Mouse (Mus musculus): ENCODE data around the gene Gm9964. TPM values are rescaled to one million over a fixed set of nuclear protein-coding genes. Genes with fewer than 3 reads are reported as not detected.

Gene Gm9964
- polyA plus RNA-seq, 1 experiment from 2014 or later: not detected

DNA sequence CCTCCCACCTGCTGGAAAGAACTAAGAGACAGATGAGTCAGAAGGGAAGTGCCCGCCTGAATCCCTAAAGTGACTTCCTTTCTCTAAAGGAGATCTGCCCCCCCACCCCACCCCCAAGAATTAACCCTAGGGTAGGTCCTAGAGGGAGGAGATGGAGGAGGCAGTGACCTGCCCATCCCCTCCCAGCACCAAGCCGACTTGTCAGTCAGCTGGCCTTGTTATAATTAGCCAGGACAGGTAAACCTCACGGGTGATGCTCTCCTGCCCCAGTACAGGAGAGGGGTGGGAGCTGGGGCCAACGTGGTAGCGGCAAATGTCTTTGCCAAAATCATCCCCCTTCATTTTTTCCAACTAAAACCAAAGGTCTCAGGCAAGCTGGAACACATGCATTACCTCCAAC, 5.1 kb downstream of the Gm9964 start:
- WGBS: 77% methylated on average over 5 of the region's 5 CpGs
- H3K9me3 ChIP-seq (ENCODE audit: control insufficient read depth, low read length): no peaks in the 10 kb centered on the region

DNA sequence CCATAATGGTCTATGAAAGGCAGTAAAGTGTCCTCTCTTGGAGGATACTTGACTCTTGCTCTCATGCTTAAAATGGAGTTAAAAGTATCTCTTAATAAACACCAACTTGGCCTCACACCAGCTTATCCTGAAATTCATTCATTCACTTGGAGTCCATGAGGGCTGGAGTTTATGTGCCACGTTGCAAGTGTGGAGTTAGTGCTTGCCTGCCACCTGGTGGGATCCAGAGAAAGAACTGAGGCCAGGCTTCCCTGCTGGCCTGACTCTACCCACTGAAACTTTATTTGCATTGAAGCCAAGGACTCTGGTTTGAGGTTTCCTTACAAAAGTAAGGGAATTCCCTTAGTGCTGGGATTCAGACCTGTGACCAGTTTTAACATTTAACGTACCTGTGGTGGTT, 6.2 kb downstream of the Gm9964 start:
- no peak overlapping the region for H3K4me2 ChIP-seq (ENCODE audit: low read length)
- H3K9ac ChIP-seq (replicated peaks; ENCODE audit: low read length): no peak overlapping the region
- H3K27me3 ChIP-seq (ENCODE audit: control insufficient read depth, insufficient read depth, low read length): no peaks in the 10 kb centered on the region
- no peak overlapping the region for H3K27ac ChIP-seq (replicated peaks; ENCODE audit: low read depth, low read length)
- no peak overlapping the region for H3K4me3 ChIP-seq (replicated peaks; ENCODE audit: low read depth, low read length)
- DNase-seq: peak; percentile 43
- ATAC-seq (ENCODE audit: low FRiP score, low TSS enrichment): no peak
- no peaks in the 10 kb centered on the region for H3K9me3 ChIP-seq (ENCODE audit: control insufficient read depth, low read length)
- H3K4me1 ChIP-seq (ENCODE audit: control insufficient read depth, insufficient read depth, low read length): no peaks in the 10 kb centered on the region
- no peaks in the 10 kb centered on the region for H3K36me3 ChIP-seq (ENCODE audit: control insufficient read depth, insufficient read depth, low read length)
- 48% methylated on average over 2 of the region's 2 CpGs for WGBS

More for the DNA sequence above, 5.1 kb downstream of the Gm9964 start:
- no peaks in the 10 kb centered on the region for H3K27me3 ChIP-seq (ENCODE audit: control insufficient read depth, insufficient read depth, low read length)
- no peak for ATAC-seq (ENCODE audit: low FRiP score, low TSS enrichment)
- H3K4me1 ChIP-seq (ENCODE audit: control insufficient read depth, insufficient read depth, low read length): no peaks in the 10 kb centered on the region
- H3K4me2 ChIP-seq (ENCODE audit: low read length): no peak overlapping the region
- no peaks in the 10 kb centered on the region for H3K36me3 ChIP-seq (ENCODE audit: control insufficient read depth, insufficient read depth, low read length)
- H3K27ac ChIP-seq (replicated peaks; ENCODE audit: low read depth, low read length): no peak overlapping the region
- no peak overlapping the region for H3K4me3 ChIP-seq (replicated peaks; ENCODE audit: low read depth, low read length)
- no peak overlapping the region for H3K9ac ChIP-seq (replicated peaks; ENCODE audit: low read length)
- no peak for DNase-seq

DNA sequence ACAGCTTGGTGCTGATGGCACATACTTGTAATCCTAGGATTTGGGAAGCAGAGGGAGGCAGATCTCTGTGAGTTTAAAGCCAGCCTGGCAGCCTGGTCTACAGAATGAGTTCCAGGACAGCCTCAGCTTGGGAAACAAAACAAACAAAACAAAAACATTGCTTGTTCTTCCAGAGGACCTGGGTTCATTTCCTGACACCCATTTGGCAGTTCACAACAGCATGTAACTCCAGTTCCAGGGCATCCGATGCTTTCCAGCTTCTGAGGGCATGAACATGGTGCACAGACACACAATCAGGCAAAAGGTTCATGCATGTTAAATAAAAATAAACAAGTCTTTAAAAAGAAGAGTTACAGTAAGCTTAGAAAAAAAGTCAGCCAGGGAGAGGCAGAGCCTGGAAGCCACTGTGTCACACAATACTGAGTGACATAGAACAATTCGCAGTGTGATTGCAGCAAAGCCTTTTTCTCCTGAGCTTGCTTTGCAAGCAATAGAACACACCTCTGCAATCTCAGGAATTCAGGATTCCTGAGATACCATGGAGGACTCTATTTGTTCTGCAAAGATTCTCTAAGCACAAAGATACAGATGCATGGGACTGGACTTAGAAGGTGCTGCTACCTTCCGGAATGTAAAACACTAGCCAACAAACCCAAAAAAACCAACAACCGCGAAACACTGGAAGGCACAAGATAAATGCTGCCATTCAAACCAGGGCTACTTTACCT, 7.6 kb downstream of the Gm9964 start:
- ATAC-seq (ENCODE audit: low FRiP score, low TSS enrichment): no peak
- 95% methylated on average over 5 of the region's 5 CpGs for WGBS
- Histone ChIP-seq H3K9ac (replicated peaks; ENCODE audit: low read length) (no peak overlapping the region), H3K27me3 (ENCODE audit: control insufficient read depth, insufficient read depth, low read length) (no peaks in the 10 kb centered on the region), H3K27ac (replicated peaks; ENCODE audit: low read depth, low read length) (no peak overlapping the region), H3K4me3 (replicated peaks; ENCODE audit: low read depth, low read length) (no peak overlapping the region), H3K4me2 (ENCODE audit: low read length) (no peak overlapping the region), H3K9me3 (ENCODE audit: control insufficient read depth, low read length) (no peaks in the 10 kb centered on the region), H3K4me1 (ENCODE audit: control insufficient read depth, insufficient read depth, low read length) (no peaks in the 10 kb centered on the region), H3K36me3 (ENCODE audit: control insufficient read depth, insufficient read depth, low read length) (no peaks in the 10 kb centered on the region)
- DNase-seq: no peak

DNA sequence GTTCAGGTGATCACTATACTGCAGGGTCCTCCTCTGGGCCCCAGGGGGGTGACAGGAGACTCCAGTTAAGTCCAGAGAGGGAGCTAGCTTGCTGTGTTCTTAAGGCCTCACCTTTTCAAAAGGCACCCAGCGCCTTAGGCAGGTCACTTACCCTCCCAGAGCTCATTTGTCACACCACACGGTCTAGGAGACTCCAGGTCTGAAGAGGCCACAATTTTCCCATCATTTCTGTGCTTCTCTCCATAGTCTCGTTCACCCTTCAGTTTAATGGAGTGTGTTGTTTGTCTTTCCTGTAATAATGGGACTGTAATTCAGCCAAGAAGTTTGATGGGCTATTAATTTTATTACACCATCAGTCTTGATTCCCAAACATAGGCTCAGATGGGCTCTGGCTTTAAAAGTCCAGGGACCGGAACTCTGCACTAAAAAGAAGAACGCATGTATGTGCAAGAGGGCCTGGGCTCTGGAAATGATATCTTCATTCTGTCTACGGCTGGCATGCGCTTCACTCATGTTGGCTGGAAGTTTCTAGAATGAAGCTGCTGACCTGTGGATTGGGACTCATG, 8.3 kb downstream of the Gm9964 start:
- ATAC-seq (ENCODE audit: low FRiP score, low TSS enrichment) (no peak), DNase-seq (no peak)
- H3K4me1 ChIP-seq (ENCODE audit: control insufficient read depth, insufficient read depth, low read length): no peaks in the 10 kb centered on the region
- H3K27ac ChIP-seq (replicated peaks; ENCODE audit: low read depth, low read length): no peak overlapping the region
- H3K4me2 ChIP-seq (ENCODE audit: low read length): no peak overlapping the region
- H3K9ac ChIP-seq (replicated peaks; ENCODE audit: low read length): no peak overlapping the region
- H3K4me3 ChIP-seq (replicated peaks; ENCODE audit: low read depth, low read length): no peak overlapping the region
- no peaks in the 10 kb centered on the region for H3K27me3 ChIP-seq (ENCODE audit: control insufficient read depth, insufficient read depth, low read length)
- no peaks in the 10 kb centered on the region for H3K9me3 ChIP-seq (ENCODE audit: control insufficient read depth, low read length)
- 87% methylated on average over 7 of the region's 7 CpGs for WGBS
- H3K36me3 ChIP-seq (ENCODE audit: control insufficient read depth, insufficient read depth, low read length): no peaks in the 10 kb centered on the region

DNA sequence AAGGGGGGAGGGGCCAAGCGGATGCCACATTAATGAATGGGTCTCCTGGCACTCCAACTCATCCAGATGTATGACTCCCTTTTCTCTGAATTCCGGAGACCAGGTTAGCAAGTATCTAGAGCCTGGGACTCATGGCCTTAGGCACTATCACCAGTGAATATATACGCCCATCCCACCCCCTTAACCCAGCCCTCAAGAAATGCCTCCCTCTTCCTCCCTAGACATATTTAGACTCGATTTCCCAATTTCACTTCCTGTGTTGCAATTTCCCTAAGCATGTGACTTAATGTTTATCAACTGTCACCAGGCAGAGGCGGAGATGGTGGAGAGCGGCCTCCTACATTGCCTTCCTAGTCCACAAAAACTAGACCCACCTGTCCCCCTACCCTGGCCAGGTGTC, 9.3 kb downstream of the Gm9964 start:
- Histone ChIP-seq H3K36me3 (ENCODE audit: control insufficient read depth, insufficient read depth, low read length) (no peaks in the 10 kb centered on the region), H3K9me3 (ENCODE audit: control insufficient read depth, low read length) (no peaks in the 10 kb centered on the region), H3K27me3 (ENCODE audit: control insufficient read depth, insufficient read depth, low read length) (no peaks in the 10 kb centered on the region), H3K4me1 (ENCODE audit: control insufficient read depth, insufficient read depth, low read length) (no peaks in the 10 kb centered on the region), H3K4me2 (ENCODE audit: low read length) (no peak overlapping the region), H3K9ac (replicated peaks; ENCODE audit: low read length) (no peak overlapping the region), H3K4me3 (replicated peaks; ENCODE audit: low read depth, low read length) (no peak overlapping the region), H3K27ac (replicated peaks; ENCODE audit: low read depth, low read length) (no peak overlapping the region)
- 87% methylated on average over 6 of the region's 6 CpGs for WGBS
- no peak for ATAC-seq (ENCODE audit: low FRiP score, low TSS enrichment)
- DNase-seq: no peak

DNA sequence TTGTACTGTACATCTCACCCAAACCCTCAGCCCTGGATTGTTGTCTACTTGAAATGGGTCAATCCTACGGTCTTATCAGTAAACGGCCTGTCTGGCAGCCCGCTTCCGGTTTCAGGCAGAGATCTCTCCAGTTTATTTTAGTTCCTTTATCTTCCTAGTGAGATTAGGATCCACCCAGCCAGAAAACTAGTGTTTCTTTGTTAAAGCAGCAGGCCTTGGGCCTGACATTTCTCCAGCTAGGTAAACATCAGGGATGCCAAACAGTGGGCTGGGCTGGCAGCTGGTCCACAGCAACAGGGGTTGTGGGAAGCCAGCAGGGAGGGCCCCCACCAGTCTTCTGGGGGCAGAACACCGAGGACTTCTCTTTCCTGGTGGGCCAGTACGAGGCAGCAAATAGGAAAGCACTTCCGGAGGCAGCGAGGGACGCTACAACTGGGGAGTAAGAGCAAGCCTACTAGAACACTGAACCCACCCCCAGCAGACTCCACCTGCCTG, 10.4 kb downstream of the Gm9964 start:
- no peak overlapping the region for H3K27ac ChIP-seq (replicated peaks; ENCODE audit: low read depth, low read length)
- no peak for DNase-seq
- H3K4me3 ChIP-seq (replicated peaks; ENCODE audit: low read depth, low read length): no peak overlapping the region
- H3K9me3 ChIP-seq (ENCODE audit: control insufficient read depth, low read length): no peaks in the 10 kb centered on the region
- H3K36me3 ChIP-seq (ENCODE audit: control insufficient read depth, insufficient read depth, low read length): no peaks in the 10 kb centered on the region
- no peak overlapping the region for H3K9ac ChIP-seq (replicated peaks; ENCODE audit: low read length)
- 82% methylated on average over 9 of the region's 9 CpGs for WGBS
- H3K4me2 ChIP-seq (ENCODE audit: low read length): no peak overlapping the region
- ATAC-seq (ENCODE audit: low FRiP score, low TSS enrichment): no peak
- no peaks in the 10 kb centered on the region for H3K27me3 ChIP-seq (ENCODE audit: control insufficient read depth, insufficient read depth, low read length)
- H3K4me1 ChIP-seq (ENCODE audit: control insufficient read depth, insufficient read depth, low read length): no peaks in the 10 kb centered on the region

DNA sequence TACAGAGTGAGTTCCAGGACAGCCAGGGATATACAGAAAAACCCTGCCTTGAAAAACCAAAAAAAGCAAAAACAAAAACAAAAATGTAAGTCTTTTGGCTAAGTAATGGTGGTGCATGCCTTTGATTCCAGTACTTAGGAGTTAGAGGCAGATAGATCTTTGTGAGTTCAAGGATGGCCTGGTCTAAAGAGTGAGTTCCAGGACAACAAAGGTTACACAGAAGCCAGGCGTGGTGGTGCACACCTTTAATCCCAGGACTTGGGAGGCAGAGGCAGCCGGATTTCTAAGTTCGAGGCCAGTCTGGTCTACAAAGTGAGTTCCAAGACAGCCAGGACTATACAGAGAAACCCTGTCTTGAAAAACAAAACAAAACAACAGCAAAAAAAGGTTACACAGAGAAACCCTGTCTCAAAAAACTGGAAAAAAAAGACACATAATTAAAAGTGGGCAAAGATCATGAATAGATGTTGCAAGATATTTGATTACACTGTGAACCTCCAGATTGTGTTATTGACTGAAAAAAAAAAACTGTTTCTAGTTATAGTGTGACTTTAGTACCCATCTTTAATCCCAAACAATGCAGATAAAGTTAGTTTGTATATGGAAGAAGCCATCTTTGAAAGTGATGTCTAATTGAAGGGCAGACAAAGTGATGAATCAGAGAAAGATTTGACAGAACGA, 13.2 kb downstream of the Gm9964 start:
- ATAC-seq (ENCODE audit: low FRiP score, low TSS enrichment) (no peak), DNase-seq (no peak)
- 92% methylated on average over 4 of the region's 4 CpGs for WGBS

DNA sequence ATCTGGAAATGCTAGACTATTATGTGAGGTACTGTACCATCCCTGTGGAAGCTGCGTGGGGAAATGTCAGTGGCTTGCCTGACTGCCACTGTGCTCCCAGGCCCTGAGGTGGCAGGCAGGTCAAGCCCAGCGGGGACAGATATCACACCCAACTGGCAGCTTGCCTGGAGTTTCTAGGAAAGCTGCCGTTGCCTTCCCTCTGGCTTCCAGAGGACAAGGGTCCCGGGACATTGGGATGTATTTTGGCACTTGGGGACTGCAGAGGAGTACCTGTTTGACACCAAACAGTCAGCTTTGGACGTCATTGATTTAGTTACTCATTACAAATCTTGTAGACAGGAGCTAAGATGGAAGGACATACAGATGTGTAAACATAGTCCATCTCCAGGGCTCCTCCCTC, 15.3 kb downstream of the Gm9964 start:
- DNase-seq: no peak
- 81% methylated on average over 5 of the region's 5 CpGs for WGBS

More for the DNA sequence above, 13.2 kb downstream of the Gm9964 start:
- no peak overlapping the region for H3K4me2 ChIP-seq (ENCODE audit: low read length)
- H3K27me3 ChIP-seq (ENCODE audit: control insufficient read depth, insufficient read depth, low read length): no peaks in the 10 kb centered on the region
- no peaks in the 10 kb centered on the region for H3K36me3 ChIP-seq (ENCODE audit: control insufficient read depth, insufficient read depth, low read length)
- H3K9me3 ChIP-seq (ENCODE audit: control insufficient read depth, low read length): no peaks in the 10 kb centered on the region
- no peaks in the 10 kb centered on the region for H3K4me1 ChIP-seq (ENCODE audit: control insufficient read depth, insufficient read depth, low read length)
- no peak overlapping the region for H3K4me3 ChIP-seq (replicated peaks; ENCODE audit: low read depth, low read length)
- H3K9ac ChIP-seq (replicated peaks; ENCODE audit: low read length): no peak overlapping the region
- H3K27ac ChIP-seq (replicated peaks; ENCODE audit: low read depth, low read length): no peak overlapping the region

More for the DNA sequence above, 15.3 kb downstream of the Gm9964 start:
- Histone ChIP-seq H3K4me3 (replicated peaks; ENCODE audit: low read depth, low read length) (no peak overlapping the region), H3K9me3 (ENCODE audit: control insufficient read depth, low read length) (no peaks in the 10 kb centered on the region), H3K4me1 (ENCODE audit: control insufficient read depth, insufficient read depth, low read length) (no peaks in the 10 kb centered on the region), H3K27ac (replicated peaks; ENCODE audit: low read depth, low read length) (no peak overlapping the region), H3K4me2 (ENCODE audit: low read length) (no peak overlapping the region), H3K9ac (replicated peaks; ENCODE audit: low read length) (no peak overlapping the region), H3K27me3 (ENCODE audit: control insufficient read depth, insufficient read depth, low read length) (no peaks in the 10 kb centered on the region), H3K36me3 (ENCODE audit: control insufficient read depth, insufficient read depth, low read length) (no peaks in the 10 kb centered on the region)
- ATAC-seq (ENCODE audit: low FRiP score, low TSS enrichment): no peak

All from midbrain, embryonic 14.5 days (tissue).